Mouse (Mus musculus): ENCODE results near the gene Gm35549. TPM values are rescaled to one million over a fixed set of nuclear protein-coding genes. Genes with fewer than 3 reads are reported as not detected.

The Gm35549 gene
- total and polyA plus RNA-seq, 2 experiments: not detected

GRCm38 (mm10) chr9:122837680-122838079, 6.2 kb downstream of the Gm35549 start:
- Histone ChIP-seq H3K4me1 (ENCODE audit: control insufficient read depth, insufficient read depth, low read length) (no peaks in the 10 kb centered on the region), H3K27ac (replicated peaks; ENCODE audit: insufficient read depth, low read depth, low read length) (no peak overlapping the region)
- DNase-seq (ENCODE audit: extremely low read depth, low read depth, low spot score): no peak

DNA sequence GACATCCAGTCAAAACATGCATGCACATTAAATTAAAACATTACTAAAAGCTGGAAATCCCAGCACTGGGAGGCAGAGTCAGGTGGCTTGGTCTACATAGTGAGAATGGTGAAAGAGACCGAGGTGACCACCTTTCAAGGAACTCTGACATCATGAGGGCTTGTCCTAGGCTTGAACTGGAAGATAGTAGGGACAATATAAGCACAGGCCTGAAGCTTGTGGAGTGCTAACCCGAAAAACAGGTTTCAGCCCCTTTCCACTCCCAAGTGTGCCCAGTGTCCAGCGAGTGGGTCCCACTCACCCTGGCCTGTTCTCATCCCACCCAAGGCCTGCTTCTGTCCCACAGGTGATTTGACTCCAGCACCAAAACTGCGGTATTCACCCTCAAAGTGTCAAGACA, 6.6 kb downstream of the Gm35549 start:
- Histone ChIP-seq H3K79me2 (ENCODE audit: control insufficient read depth, insufficient read depth, low read length) (no peaks in the 10 kb centered on the region), H3K9ac (ENCODE audit: low read depth, low read length) (no peak overlapping the region), H3K4me3 (ENCODE audit: insufficient read depth, low read depth, low read length) (no peak overlapping the region), H3K36me3 (ENCODE audit: control insufficient read depth, insufficient read depth, low read length) (peaks cover 28% of the 10 kb centered on the region), H3K4me1 (ENCODE audit: control insufficient read depth, insufficient read depth, low read length) (no peaks in the 10 kb centered on the region), H3K27me3 (ENCODE audit: control insufficient read depth, insufficient read depth, low read length) (no peaks in the 10 kb centered on the region), H3K27ac (replicated peaks; ENCODE audit: insufficient read depth, low read depth, low read length) (no peak overlapping the region)
- no peak for TF ChIP-seq CTCF (IDR thresholded peaks at IDR 0.05; ENCODE audit: low read depth, low read length)
- TF ChIP-seq POLR2A (IDR thresholded peaks at IDR 0.05; ENCODE audit: extremely low read depth, insufficient read depth, low read length): no peak
- WGBS: 96% methylated on average over 4 of the region's 4 CpGs
- DNase-seq (ENCODE audit: extremely low read depth, low read depth, low spot score): no peak

More at GRCm38 (mm10) chr9:122837680-122838079, 6.2 kb downstream of the Gm35549 start:
- H3K4me3 ChIP-seq (ENCODE audit: insufficient read depth, low read depth, low read length): no peak overlapping the region
- peaks cover 25% of the 10 kb centered on the region for H3K36me3 ChIP-seq (ENCODE audit: control insufficient read depth, insufficient read depth, low read length)
- H3K79me2 ChIP-seq (ENCODE audit: control insufficient read depth, insufficient read depth, low read length): no peaks in the 10 kb centered on the region
- no peak overlapping the region for H3K9ac ChIP-seq (ENCODE audit: low read depth, low read length)
- 53% methylated on average over 16 of the region's 16 CpGs for WGBS
- no peaks in the 10 kb centered on the region for H3K27me3 ChIP-seq (ENCODE audit: control insufficient read depth, insufficient read depth, low read length)
- TF ChIP-seq POLR2A (IDR thresholded peaks at IDR 0.05; ENCODE audit: extremely low read depth, insufficient read depth, low read length) (no peak), CTCF (IDR thresholded peaks at IDR 0.05; ENCODE audit: low read depth, low read length) (peak; percentile 18; the same call in 1 of the 2 replicates)

DNA sequence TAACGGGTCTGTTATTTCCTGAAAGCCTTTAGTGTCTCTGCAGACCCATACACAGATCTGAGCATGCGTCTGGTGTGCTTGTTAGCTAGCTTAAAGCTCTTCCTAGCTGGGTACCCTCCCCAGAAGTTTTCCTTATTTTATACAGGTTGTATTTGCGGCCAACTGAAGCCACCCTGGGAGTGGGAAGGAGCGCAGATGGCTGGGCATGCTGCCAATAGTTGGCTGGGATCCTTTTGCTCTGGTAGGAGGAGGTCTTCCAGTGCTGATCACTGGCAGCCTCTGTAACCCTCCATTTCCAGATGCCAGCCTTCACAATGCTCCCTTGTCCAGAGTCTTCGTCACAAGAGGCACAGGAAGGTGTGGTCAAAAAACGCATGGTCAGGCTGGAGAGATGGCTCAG, 7.0 kb downstream of the Gm35549 start:
- H3K27me3 ChIP-seq (ENCODE audit: control insufficient read depth, insufficient read depth, low read length): no peaks in the 10 kb centered on the region
- no peaks in the 10 kb centered on the region for H3K79me2 ChIP-seq (ENCODE audit: control insufficient read depth, insufficient read depth, low read length)
- TF ChIP-seq CTCF (IDR thresholded peaks at IDR 0.05; ENCODE audit: low read depth, low read length): no peak
- no peak for TF ChIP-seq POLR2A (IDR thresholded peaks at IDR 0.05; ENCODE audit: extremely low read depth, insufficient read depth, low read length)
- H3K4me1 ChIP-seq (ENCODE audit: control insufficient read depth, insufficient read depth, low read length): no peaks in the 10 kb centered on the region
- no peak overlapping the region for H3K4me3 ChIP-seq (ENCODE audit: insufficient read depth, low read depth, low read length)
- no peak overlapping the region for H3K27ac ChIP-seq (replicated peaks; ENCODE audit: insufficient read depth, low read depth, low read length)
- no peak overlapping the region for H3K9ac ChIP-seq (ENCODE audit: low read depth, low read length)
- no peak for DNase-seq (ENCODE audit: extremely low read depth, low read depth, low spot score)
- WGBS: 79% methylated on average over 6 of the region's 6 CpGs
- peaks cover 29% of the 10 kb centered on the region for H3K36me3 ChIP-seq (ENCODE audit: control insufficient read depth, insufficient read depth, low read length)

DNA sequence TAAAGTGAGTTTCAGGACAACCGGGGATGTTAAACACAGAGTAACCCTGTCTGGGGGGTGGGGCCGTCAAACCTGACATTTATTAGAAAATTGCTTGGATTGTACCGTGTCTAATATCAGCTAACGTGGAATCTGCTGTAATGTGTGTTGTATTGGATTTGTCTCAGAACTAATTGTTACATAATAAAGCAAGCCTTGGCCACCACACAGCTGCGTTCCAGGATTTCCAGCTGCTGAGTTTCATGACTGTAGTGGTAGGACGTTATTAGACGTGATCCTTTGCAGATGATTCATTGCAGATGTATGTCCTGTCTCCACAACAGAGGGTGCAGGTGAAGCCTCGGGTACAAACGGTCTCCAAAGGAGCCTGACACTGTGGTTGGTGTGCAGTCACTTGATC, 7.7 kb downstream of the Gm35549 start:
- no peaks in the 10 kb centered on the region for H3K4me1 ChIP-seq (ENCODE audit: control insufficient read depth, insufficient read depth, low read length)
- no peak for DNase-seq (ENCODE audit: extremely low read depth, low read depth, low spot score)
- peaks cover 32% of the 10 kb centered on the region for H3K36me3 ChIP-seq (ENCODE audit: control insufficient read depth, insufficient read depth, low read length)
- TF ChIP-seq POLR2A (IDR thresholded peaks at IDR 0.05; ENCODE audit: extremely low read depth, insufficient read depth, low read length): no peak
- TF ChIP-seq CTCF (IDR thresholded peaks at IDR 0.05; ENCODE audit: low read depth, low read length): no peak
- 92% methylated on average over 9 of the region's 9 CpGs for WGBS
- no peak overlapping the region for H3K4me3 ChIP-seq (ENCODE audit: insufficient read depth, low read depth, low read length)
- no peaks in the 10 kb centered on the region for H3K79me2 ChIP-seq (ENCODE audit: control insufficient read depth, insufficient read depth, low read length)
- no peak overlapping the region for H3K27ac ChIP-seq (replicated peaks; ENCODE audit: insufficient read depth, low read depth, low read length)
- H3K27me3 ChIP-seq (ENCODE audit: control insufficient read depth, insufficient read depth, low read length): no peaks in the 10 kb centered on the region
- H3K9ac ChIP-seq (ENCODE audit: low read depth, low read length): no peak overlapping the region

GRCm38 (mm10) chr9:122829826-122830380, 13.9 kb downstream of the Gm35549 start:
- DNase-seq (ENCODE audit: extremely low read depth, low read depth, low spot score): no peak
- H3K27ac ChIP-seq (replicated peaks; ENCODE audit: insufficient read depth, low read depth, low read length): no peak overlapping the region
- H3K9ac ChIP-seq (ENCODE audit: low read depth, low read length): no peak overlapping the region
- TF ChIP-seq CTCF (IDR thresholded peaks at IDR 0.05; ENCODE audit: low read depth, low read length) (no peak), POLR2A (IDR thresholded peaks at IDR 0.05; ENCODE audit: extremely low read depth, insufficient read depth, low read length) (no peak)
- H3K4me3 ChIP-seq (ENCODE audit: insufficient read depth, low read depth, low read length): no peak overlapping the region
- H3K4me1 ChIP-seq (ENCODE audit: control insufficient read depth, insufficient read depth, low read length): no peaks in the 10 kb centered on the region
- H3K79me2 ChIP-seq (ENCODE audit: control insufficient read depth, insufficient read depth, low read length): no peaks in the 10 kb centered on the region
- H3K36me3 ChIP-seq (ENCODE audit: control insufficient read depth, insufficient read depth, low read length): peaks cover 56% of the 10 kb centered on the region
- 70% methylated on average over 4 of the region's 4 CpGs for WGBS
- no peaks in the 10 kb centered on the region for H3K27me3 ChIP-seq (ENCODE audit: control insufficient read depth, insufficient read depth, low read length)

- H3K27me3 ChIP-seq (ENCODE audit: control insufficient read depth, insufficient read depth, low read length): no peaks in the 10 kb centered on the region
- no peak overlapping the region for H3K9ac ChIP-seq (ENCODE audit: low read depth, low read length)
- no peaks in the 10 kb centered on the region for H3K79me2 ChIP-seq (ENCODE audit: control insufficient read depth, insufficient read depth, low read length)
- WGBS: 31% methylated on average over 4 of the region's 4 CpGs
- no peaks in the 10 kb centered on the region for H3K4me1 ChIP-seq (ENCODE audit: control insufficient read depth, insufficient read depth, low read length)
- H3K4me3 ChIP-seq (ENCODE audit: insufficient read depth, low read depth, low read length): no peak overlapping the region
- no peak overlapping the region for H3K27ac ChIP-seq (replicated peaks; ENCODE audit: insufficient read depth, low read depth, low read length)
- H3K36me3 ChIP-seq (ENCODE audit: control insufficient read depth, insufficient read depth, low read length): peaks cover 54% of the 10 kb centered on the region
- no peak for TF ChIP-seq CTCF (IDR thresholded peaks at IDR 0.05; ENCODE audit: low read depth, low read length)
- TF ChIP-seq POLR2A (IDR thresholded peaks at IDR 0.05; ENCODE audit: extremely low read depth, insufficient read depth, low read length): no peak
- peak; percentile 69 for DNase-seq (ENCODE audit: extremely low read depth, low read depth, low spot score)
Observed at GRCm38 (mm10) chr9:122826743-122827142, 17.1 kb downstream of the Gm35549 start.
